Mouse (Mus musculus) hindbrain, embryonic 10.5 days (tissue): ENCODE measurements around the gene Gm6993. TPM values are rescaled to one million over a fixed set of nuclear protein-coding genes. Genes with fewer than 3 reads are reported as not detected.

Source experiments
- DNase-seq: peaks from one replicate; pipeline ENCODE4 v3.0.0-alpha.2; 2017; ENCODE audit warnings: low spot score
- H3K27ac ChIP-seq: fragments of 300-500 bp; sonication (generic); 2 replicates; pipeline ENCODE4 v1.5.1; 2016; ENCODE audit warnings: mild to moderate bottlenecking, moderate library complexity
- H3K27me3 ChIP-seq: fragments of 300-500 bp; sonication (generic); 2 replicates; pipeline ENCODE4 v1.6.1; 2016; ENCODE audit warnings: mild to moderate bottlenecking; ENCODE audit not compliant: poor library complexity, insufficient read depth, severe bottlenecking
- H3K36me3 ChIP-seq: fragments of 300-500 bp; sonication (generic); 2 replicates; pipeline ENCODE4 v1.6.1; 2016; ENCODE audit warnings: mild to moderate bottlenecking, moderate library complexity
- H3K4me1 ChIP-seq: fragments of 300-500 bp; sonication (generic); replicated peaks from 2 replicates; pipeline ENCODE4 v1.6.1; 2016; ENCODE audit warnings: mild to moderate bottlenecking
- H3K4me3 ChIP-seq: fragments of 300-500 bp; sonication (generic); 2 replicates; pipeline ENCODE4 v1.5.1; 2016; ENCODE audit warnings: mild to moderate bottlenecking, moderate library complexity
- H3K9me3 ChIP-seq: fragments of 300-500 bp; sonication (generic); 2 replicates; pipeline ENCODE4 v1.6.1; 2016; ENCODE audit warnings: mild to moderate bottlenecking, moderate library complexity
- WGBS: fragments of 180-500 bp; shearing (Covaris S2); methylation state at CpG from one replicate; pipeline ENCODE4 v1.1.7; 2016; 5-methylcytosine and 5-hydroxymethylcytosine counted together
- polyA plus RNA-seq: library from polyadenylated mRNA; unstranded; fragments of >200 nt; fragmentation: Nextera tagmentation; extraction: Ambion mirVana; gene quantifications from 2 replicates; pipeline ENCODE4 v1.2.1, GENCODE M21; 2016

Gene Gm6993
- polyA plus RNA-seq, 1 experiment from 2014 or later: not detected

GRCm38 (mm10) chr12:31267363-31267762 is 26.8 kb downstream of the Gm6993 start:
- H3K27me3 ChIP-seq: peaks cover 63% of the 10 kb centered on the region
- H3K27ac ChIP-seq: no peak overlapping the region
- no peaks in the 10 kb centered on the region for H3K36me3 ChIP-seq
- H3K9me3 ChIP-seq: no peaks in the 10 kb centered on the region
- DNase-seq: no peak
- peaks cover 56% of the 10 kb centered on the region for H3K4me1 ChIP-seq
- H3K4me3 ChIP-seq: no peak overlapping the region
- WGBS: 67% methylated on average over 4 of the region's 4 CpGs

DNA sequence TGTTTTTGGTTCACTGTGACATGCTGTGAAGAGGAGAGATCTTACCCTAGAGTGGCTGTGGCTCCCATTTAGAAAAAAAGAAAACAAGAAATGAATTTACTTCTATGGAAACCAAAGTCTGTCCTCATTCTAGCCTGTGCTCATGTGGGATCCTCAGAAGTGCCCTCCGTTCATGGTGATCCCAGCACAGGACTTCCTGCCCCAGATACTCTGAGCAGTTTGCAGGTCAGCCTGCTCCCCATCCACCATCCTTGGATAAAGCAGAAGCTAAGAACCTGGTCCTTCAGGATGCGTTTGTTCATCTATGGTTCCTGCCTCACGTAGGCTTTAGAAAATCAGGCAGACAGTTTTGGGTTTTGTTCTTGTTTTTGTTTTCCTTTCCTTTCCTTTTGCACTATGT is 27.7 kb downstream of the Gm6993 start:
- Histone ChIP-seq H3K27me3 (peaks cover 53% of the 10 kb centered on the region), H3K4me1 (peaks cover 50% of the 10 kb centered on the region), H3K27ac (no peak overlapping the region), H3K9me3 (no peaks in the 10 kb centered on the region), H3K36me3 (peaks cover 4% of the 10 kb centered on the region), H3K4me3 (no peak overlapping the region)
- no peak for DNase-seq
- 70% methylated on average over 3 of the region's 3 CpGs for WGBS

DNA sequence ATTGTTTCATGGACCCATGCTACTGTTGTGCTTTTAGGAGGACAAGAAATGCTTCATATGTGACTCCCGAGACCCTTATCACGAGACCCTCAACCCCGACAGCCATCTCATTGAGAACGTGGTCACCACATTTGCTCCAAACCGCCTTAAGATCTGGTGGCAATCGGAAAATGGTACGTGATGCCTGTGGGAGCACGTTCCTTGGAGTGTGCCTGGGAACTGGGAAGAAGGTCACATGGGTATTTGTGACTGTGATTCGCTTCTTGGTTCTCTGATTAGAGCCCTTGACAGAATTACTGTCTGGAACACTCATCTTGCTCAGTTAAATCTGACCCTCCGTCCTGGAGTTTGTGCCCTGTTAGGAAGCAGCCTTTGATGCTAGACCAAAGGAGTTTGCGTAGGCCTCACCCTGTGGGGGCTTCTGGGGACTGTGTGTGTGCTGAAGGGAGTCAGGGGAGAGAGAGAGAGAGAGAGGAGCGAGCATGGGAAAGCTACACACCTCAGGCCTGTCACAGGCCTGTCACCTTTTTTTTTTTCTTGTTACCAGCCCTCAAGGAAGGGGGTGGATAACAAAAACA is 28.5 kb downstream of the Gm6993 start:
- no peak overlapping the region for H3K27ac ChIP-seq
- WGBS: 63% methylated on average over 12 of the region's 12 CpGs
- H3K4me3 ChIP-seq: no peak overlapping the region
- no peaks in the 10 kb centered on the region for H3K9me3 ChIP-seq
- no peak for DNase-seq
- H3K4me1 ChIP-seq: peaks cover 49% of the 10 kb centered on the region
- H3K27me3 ChIP-seq: peaks cover 45% of the 10 kb centered on the region
- H3K36me3 ChIP-seq: peaks cover 10% of the 10 kb centered on the region

GRCm38 (mm10) chr12:31270361-31270760 is 29.8 kb downstream of the Gm6993 start:
- H3K4me1 ChIP-seq: peaks cover 38% of the 10 kb centered on the region
- no peak overlapping the region for H3K27ac ChIP-seq
- H3K27me3 ChIP-seq: peaks cover 33% of the 10 kb centered on the region
- 91% methylated on average over 10 of the region's 10 CpGs for WGBS
- H3K36me3 ChIP-seq: peaks cover 10% of the 10 kb centered on the region
- no peak for DNase-seq
- H3K9me3 ChIP-seq: no peaks in the 10 kb centered on the region
- H3K4me3 ChIP-seq: no peak overlapping the region

GRCm38 (mm10) chr12:31270776-31271175 is 30.2 kb downstream of the Gm6993 start:
- WGBS: 77% methylated on average over 5 of the region's 5 CpGs
- Histone ChIP-seq H3K4me3 (no peak overlapping the region), H3K4me1 (peaks cover 34% of the 10 kb centered on the region), H3K27me3 (peaks cover 28% of the 10 kb centered on the region), H3K27ac (no peak overlapping the region), H3K9me3 (no peaks in the 10 kb centered on the region), H3K36me3 (peaks cover 10% of the 10 kb centered on the region)
- no peak for DNase-seq

DNA sequence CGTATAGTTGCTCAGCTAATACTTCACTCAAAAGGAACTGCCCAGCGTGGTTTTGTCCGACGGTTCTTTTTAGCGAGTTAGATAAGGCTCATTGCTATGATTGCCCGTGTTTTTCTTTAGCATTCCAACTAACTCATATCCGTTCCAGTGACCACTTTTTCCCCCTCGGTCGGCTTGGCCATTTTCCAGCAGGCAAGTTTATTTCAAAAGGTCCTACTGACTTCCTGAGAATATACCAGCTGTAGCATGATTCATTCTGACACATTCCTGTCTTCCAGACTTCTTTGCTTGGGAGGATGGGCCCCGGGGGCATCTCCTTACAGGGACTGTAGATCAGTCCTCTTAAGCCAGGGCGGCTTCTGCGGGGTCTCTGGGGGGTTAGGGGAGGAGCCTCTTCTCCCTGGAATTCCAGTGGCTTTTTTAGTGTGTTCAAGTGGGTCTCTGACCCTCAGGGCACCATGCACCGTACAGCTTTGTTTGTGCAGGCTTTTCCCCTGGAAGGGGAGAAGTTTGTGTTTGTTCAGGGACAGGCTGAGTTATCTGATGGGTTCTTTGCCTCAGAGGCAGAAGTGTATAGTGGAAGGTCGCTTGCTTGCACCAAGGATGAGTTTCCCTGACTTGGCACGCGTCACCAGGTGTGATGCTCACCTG is 30.9 kb downstream of the Gm6993 start:
- Histone ChIP-seq H3K27me3 (peaks cover 21% of the 10 kb centered on the region), H3K9me3 (no peaks in the 10 kb centered on the region), H3K27ac (no peak overlapping the region), H3K4me3 (no peak overlapping the region), H3K4me1 (peaks cover 27% of the 10 kb centered on the region), H3K36me3 (peaks cover 15% of the 10 kb centered on the region)
- WGBS: 57% methylated on average over 16 of the region's 16 CpGs
- DNase-seq: peak; percentile 51

DNA sequence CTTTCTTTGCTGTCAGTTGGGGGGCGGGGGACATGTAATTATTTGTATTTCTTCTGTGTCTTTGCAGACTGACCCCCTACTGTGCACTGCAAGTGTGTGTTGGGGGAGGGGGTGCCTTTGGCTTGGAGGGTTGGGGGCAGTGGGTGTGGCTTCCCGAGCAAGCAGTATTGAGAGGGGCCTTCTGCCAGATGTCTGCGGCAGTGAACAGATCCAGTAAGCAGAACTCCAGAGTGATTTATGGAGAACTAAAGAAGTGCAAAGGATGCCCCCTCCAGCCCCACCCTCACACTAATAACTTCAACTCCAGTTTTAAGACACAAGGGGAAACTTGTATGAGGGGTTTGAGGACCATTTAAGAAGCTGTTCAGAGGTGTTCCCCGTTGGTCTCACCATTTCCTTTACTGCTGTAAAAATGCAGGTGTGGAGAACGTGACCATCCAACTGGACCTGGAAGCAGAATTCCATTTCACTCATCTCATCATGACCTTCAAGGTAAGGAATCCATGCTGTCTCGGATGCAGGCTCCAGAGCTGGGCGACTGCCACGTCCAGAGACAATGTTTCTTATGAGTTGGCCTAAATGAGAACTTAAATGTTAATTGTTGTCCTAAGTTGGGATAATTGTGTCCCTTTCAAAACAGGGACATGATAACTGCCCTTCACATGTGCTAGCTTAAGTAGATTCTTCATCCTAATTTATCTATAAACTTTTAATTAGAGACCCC is 31.6 kb downstream of the Gm6993 start:
- no peak for DNase-seq
- 71% methylated on average over 8 of the region's 8 CpGs for WGBS
- Histone ChIP-seq H3K9me3 (no peaks in the 10 kb centered on the region), H3K36me3 (peaks cover 15% of the 10 kb centered on the region), H3K4me3 (no peak overlapping the region), H3K27me3 (peaks cover 14% of the 10 kb centered on the region), H3K27ac (no peak overlapping the region), H3K4me1 (peaks cover 20% of the 10 kb centered on the region)

DNA sequence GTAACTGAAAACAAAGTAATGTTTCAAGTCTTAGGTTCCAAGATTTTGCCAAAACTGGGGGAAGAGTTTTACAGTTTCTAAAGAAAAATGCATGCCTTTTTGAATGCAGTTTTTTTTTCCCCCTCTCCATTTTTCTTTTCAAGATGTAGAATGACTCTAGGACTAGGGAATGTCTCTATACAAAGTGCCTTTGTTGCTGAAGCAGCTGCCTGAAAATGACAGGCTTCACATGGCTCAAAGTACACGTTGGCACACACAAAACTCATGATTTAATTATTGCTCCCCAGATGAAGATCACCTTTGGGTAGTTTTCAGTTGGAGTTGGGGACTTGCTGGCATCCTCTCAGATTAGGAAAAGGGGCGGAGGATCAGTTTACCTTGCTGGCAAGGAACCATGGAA is 32.3 kb downstream of the Gm6993 start:
- WGBS: 80% methylated on average over 2 of the region's 2 CpGs
- H3K36me3 ChIP-seq: peaks cover 19% of the 10 kb centered on the region
- peaks cover 8% of the 10 kb centered on the region for H3K27me3 ChIP-seq
- H3K9me3 ChIP-seq: no peaks in the 10 kb centered on the region
- DNase-seq: no peak
- peaks cover 18% of the 10 kb centered on the region for H3K4me1 ChIP-seq
- H3K4me3 ChIP-seq: no peak overlapping the region
- no peak overlapping the region for H3K27ac ChIP-seq

DNA sequence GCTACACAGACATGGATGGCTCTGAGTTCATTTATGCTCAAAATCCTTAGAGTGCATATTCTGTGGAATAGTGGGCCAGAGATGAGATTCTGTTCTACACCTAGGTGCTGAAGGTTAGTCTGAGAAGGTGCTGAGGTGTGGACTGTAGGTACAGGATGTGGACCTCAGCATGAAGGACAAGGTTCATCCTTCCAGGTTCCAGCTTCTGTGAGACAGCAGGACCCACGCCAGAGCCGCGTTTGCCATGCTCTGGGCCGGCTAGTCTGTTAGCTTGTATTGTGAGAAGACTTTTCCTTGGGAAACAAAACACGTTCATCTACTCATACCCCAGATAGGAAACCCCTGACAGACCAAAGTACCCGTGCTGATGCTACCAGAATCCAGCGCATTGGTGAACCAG is 33.1 kb downstream of the Gm6993 start:
- Histone ChIP-seq H3K36me3 (peaks cover 19% of the 10 kb centered on the region), H3K4me1 (peaks cover 18% of the 10 kb centered on the region), H3K9me3 (no peaks in the 10 kb centered on the region), H3K27ac (no peak overlapping the region), H3K27me3 (no peaks in the 10 kb centered on the region), H3K4me3 (no peak overlapping the region)
- DNase-seq: no peak
- 94% methylated on average over 7 of the region's 7 CpGs for WGBS

DNA sequence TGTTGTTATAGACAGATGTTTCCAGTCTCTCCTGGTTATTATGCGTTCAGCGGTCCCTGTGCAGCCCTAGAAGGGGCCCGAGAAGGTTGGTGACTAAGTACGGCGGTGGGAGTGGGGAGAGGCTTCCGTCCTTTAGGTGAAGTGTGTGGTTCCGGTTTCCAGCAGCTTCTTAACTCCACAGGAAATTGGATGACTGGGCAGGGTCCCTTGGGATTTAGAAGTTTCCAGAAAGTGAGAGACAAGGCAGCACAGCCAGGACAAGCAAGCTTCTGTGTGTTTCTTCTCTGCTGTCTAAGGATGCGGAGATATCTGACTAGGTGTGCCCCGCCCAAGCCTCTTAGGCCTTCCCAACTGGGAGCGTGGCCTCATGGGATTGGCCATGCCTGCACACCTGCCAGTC is 34.8 kb downstream of the Gm6993 start:
- no peak overlapping the region for H3K27ac ChIP-seq
- 87% methylated on average over 10 of the region's 10 CpGs for WGBS
- DNase-seq: no peak
- H3K27me3 ChIP-seq: no peaks in the 10 kb centered on the region
- peaks cover 13% of the 10 kb centered on the region for H3K4me1 ChIP-seq
- no peaks in the 10 kb centered on the region for H3K9me3 ChIP-seq
- peaks cover 19% of the 10 kb centered on the region for H3K36me3 ChIP-seq
- H3K4me3 ChIP-seq: no peak overlapping the region

GRCm38 (mm10) chr12:31278270-31278669 is 37.7 kb downstream of the Gm6993 start:
- DNase-seq: no peak
- Histone ChIP-seq H3K4me3 (no peak overlapping the region), H3K27me3 (no peaks in the 10 kb centered on the region), H3K27ac (no peak overlapping the region), H3K36me3 (peaks cover 16% of the 10 kb centered on the region), H3K4me1 (no peaks in the 10 kb centered on the region), H3K9me3 (no peaks in the 10 kb centered on the region)
- 94% methylated on average over 11 of the region's 11 CpGs for WGBS

- Histone ChIP-seq H3K27me3 (no peaks in the 10 kb centered on the region), H3K4me1 (no peaks in the 10 kb centered on the region), H3K9me3 (no peaks in the 10 kb centered on the region), H3K36me3 (peaks cover 9% of the 10 kb centered on the region; the same call in 1 of the 2 replicates), H3K4me3 (no peak overlapping the region), H3K27ac (no peak overlapping the region)
- no peak for DNase-seq
- WGBS: 91% methylated on average over 7 of the region's 7 CpGs
Measured at GRCm38 (mm10) chr12:31280318-31280717, 39.7 kb downstream of the Gm6993 start.

GRCm38 (mm10) chr12:31281100-31281591 is 40.6 kb downstream of the Gm6993 start:
- Histone ChIP-seq H3K36me3 (peaks cover 7% of the 10 kb centered on the region; the same call in 1 of the 2 replicates), H3K4me3 (no peak overlapping the region), H3K27ac (no peak overlapping the region), H3K4me1 (no peaks in the 10 kb centered on the region), H3K9me3 (no peaks in the 10 kb centered on the region), H3K27me3 (no peaks in the 10 kb centered on the region)
- WGBS: 64% methylated on average over 9 of the region's 9 CpGs
- DNase-seq: no peak
